Comparison of ENCODE assay signal across 25 mouse cellular contexts in genomic region chr19:47832316-47832715, GRCm38 (mm10).
"Had no signal": no experiment of that assay in that cellular context is flagged by ENCODE, and none has a peak within 500 bp of the region (broad histone marks: within the 10 kb centered on the region; RNA-seq: fewer than 3 reads in every experiment).

No protein-coding gene starts in this region.

- DNase-seq: gastrocnemius, postnatal 14 days; gastrocnemius, postnatal 36 days; heart, adult 18-20 months; heart, postnatal 14 days; heart, postnatal 36 days; kidney, adult 11 months; kidney, adult 2 months; kidney, adult 9 months; kidney, postnatal 14 days; kidney, postnatal 36 days; layer of hippocampus, adult 9-11 months; layer of hippocampus, postnatal 36 days; left cerebral cortex, postnatal 4 days had no signal

- H3K9ac ChIP-seq: heart, embryonic 13.5 days; heart, embryonic 15.5 days; hindbrain, embryonic 13.5 days; hindbrain, embryonic 15.5 days; intestine, embryonic 15.5 days; kidney, embryonic 15.5 days; limb, embryonic 13.5 days; limb, embryonic 15.5 days; liver, embryonic 12.5 days had no signal

- H3K27me3 ChIP-seq: hindbrain, embryonic 15.5 days; intestine, embryonic 15.5 days had no signal

- H3K36me3 ChIP-seq: heart, embryonic 13.5 days; heart, embryonic 15.5 days; hindbrain, embryonic 13.5 days; hindbrain, embryonic 15.5 days; intestine, embryonic 15.5 days; kidney, embryonic 15.5 days; limb, embryonic 13.5 days; limb, embryonic 15.5 days; liver, embryonic 12.5 days had no signal

- ATAC-seq: hindbrain, postnatal 0 days; intestine, embryonic 15.5 days; liver, embryonic 12.5 days had no signal

- H3K27ac ChIP-seq: heart, embryonic 13.5 days; heart, embryonic 15.5 days; hindbrain, embryonic 13.5 days; hindbrain, embryonic 15.5 days; hindbrain, postnatal 0 days; intestine, embryonic 15.5 days; kidney, embryonic 15.5 days; kidney, postnatal 0 days; limb, embryonic 13.5 days; limb, embryonic 15.5 days; liver, embryonic 12.5 days had no signal

- H3K4me1 ChIP-seq: hindbrain, embryonic 13.5 days had no signal

- H3K9me3 ChIP-seq: heart, embryonic 13.5 days; heart, embryonic 15.5 days; hindbrain, embryonic 13.5 days; hindbrain, embryonic 15.5 days; intestine, embryonic 15.5 days; kidney, embryonic 15.5 days; limb, embryonic 13.5 days; limb, embryonic 15.5 days; liver, embryonic 12.5 days had no signal

- H3K4me3 ChIP-seq: heart, embryonic 13.5 days; heart, embryonic 15.5 days; hindbrain, embryonic 13.5 days; hindbrain, embryonic 15.5 days; intestine, embryonic 15.5 days; kidney, embryonic 15.5 days; limb, embryonic 13.5 days; limb, embryonic 15.5 days; liver, embryonic 12.5 days had no signal

- H3K4me2 ChIP-seq: heart, embryonic 11.5 days; heart, embryonic 13.5 days; heart, embryonic 15.5 days; hindbrain, embryonic 13.5 days; hindbrain, embryonic 15.5 days; intestine, embryonic 15.5 days; kidney, embryonic 15.5 days; limb, embryonic 13.5 days; limb, embryonic 15.5 days; liver, embryonic 12.5 days had no signal
